Mouse (Mus musculus): Measurements from ENCODE around the gene Lyl1. TPM values are rescaled to one million over a fixed set of nuclear protein-coding genes. Genes with fewer than 3 reads are reported as not detected.

Gene Lyl1
- polyA plus RNA-seq, 1 experiment from 2014 or later: 4.6 TPM

GRCm38 (mm10) chr8:84743517-84744420 is 42.5 kb downstream of the Lyl1 start:
- Histone ChIP-seq H3K27ac (peak overlapping the region; percentile 95), H3K4me1 (peaks cover 84% of the 10 kb centered on the region), H3K9me3 (replicated peaks) (no peaks in the 10 kb centered on the region), H3K4me3 (peak overlapping the region; percentile 44), H3K27me3 (ENCODE audit: low read depth, poor library complexity, severe bottlenecking) (peaks cover 100% of the 10 kb centered on the region), H3K36me3 (no peaks in the 10 kb centered on the region)
- peak; percentile 86 for DNase-seq (ENCODE audit: low spot score)
- WGBS: 7% methylated on average over 17 of the region's 17 CpGs

- under 1% methylated on average over 17 of the region's 17 CpGs for WGBS
- H3K4me3 ChIP-seq: peak overlapping the region; percentile 44
- H3K4me1 ChIP-seq: peaks cover 81% of the 10 kb centered on the region
- DNase-seq (ENCODE audit: low spot score): peak; percentile 78
- H3K36me3 ChIP-seq: no peaks in the 10 kb centered on the region
- peaks cover 100% of the 10 kb centered on the region for H3K27me3 ChIP-seq (ENCODE audit: low read depth, poor library complexity, severe bottlenecking)
- H3K27ac ChIP-seq: peak overlapping the region; percentile 95
- H3K9me3 ChIP-seq (replicated peaks): no peaks in the 10 kb centered on the region
Measured at GRCm38 (mm10) chr8:84745032-84745925, 44.0 kb downstream of the Lyl1 start.

- Histone ChIP-seq H3K27me3 (ENCODE audit: low read depth, poor library complexity, severe bottlenecking) (peaks cover 100% of the 10 kb centered on the region), H3K36me3 (no peaks in the 10 kb centered on the region), H3K9me3 (replicated peaks) (no peaks in the 10 kb centered on the region), H3K27ac (peak overlapping the region; percentile 53; the same call in 1 of the 2 replicates), H3K4me3 (no peak overlapping the region), H3K4me1 (peaks cover 46% of the 10 kb centered on the region)
- 77% methylated on average over 16 of the region's 16 CpGs for WGBS
- DNase-seq (ENCODE audit: low spot score): no peak
Measured at GRCm38 (mm10) chr8:84749519-84749918, 48.3 kb downstream of the Lyl1 start.

- Histone ChIP-seq H3K9me3 (replicated peaks) (no peaks in the 10 kb centered on the region), H3K4me1 (peaks cover 29% of the 10 kb centered on the region), H3K27ac (no peak overlapping the region), H3K4me3 (no peak overlapping the region), H3K36me3 (no peaks in the 10 kb centered on the region), H3K27me3 (ENCODE audit: low read depth, poor library complexity, severe bottlenecking) (peaks cover 100% of the 10 kb centered on the region)
- 76% methylated on average over 6 of the region's 6 CpGs for WGBS
- DNase-seq (ENCODE audit: low spot score): no peak
Measured at GRCm38 (mm10) chr8:84752734-84753582, 51.7 kb downstream of the Lyl1 start.

Other genes with a start within 250 kb of the Lyl1 start
- gene Ier2, start 38.6 kb upstream of the Lyl1 start, polyA plus RNA-seq (2016; fragmentation: Nextera tagmentation; extraction: Ambion mirVana): 199 and 229 TPM in 2 replicates
- gene Trmt1, start 15.2 kb upstream of the Lyl1 start, polyA plus RNA-seq (2016; fragmentation: Nextera tagmentation; extraction: Ambion mirVana): 71.7 and 79.3 TPM in 2 replicates
- 31.7 and 32.0 TPM in 2 replicates for gene Nacc1, start 13.6 kb upstream of the Lyl1 start, polyA plus RNA-seq (2016; fragmentation: Nextera tagmentation; extraction: Ambion mirVana)
- gene G430095P16Rik, start 21.6 kb downstream of the Lyl1 start, polyA plus RNA-seq (2016; fragmentation: Nextera tagmentation; extraction: Ambion mirVana): 3.7 and 8.1 TPM in 2 replicates
- gene Nfix, start 98.9 kb downstream of the Lyl1 start, polyA plus RNA-seq (2016; fragmentation: Nextera tagmentation; extraction: Ambion mirVana): 0.24 and 2.1 TPM in 2 replicates
- 1.9 and 2.7 TPM in 2 replicates for gene Dand5, start 121.4 kb downstream of the Lyl1 start, polyA plus RNA-seq (2016; fragmentation: Nextera tagmentation; extraction: Ambion mirVana)
- gene Gadd45gip1, start 130.1 kb downstream of the Lyl1 start, polyA plus RNA-seq (2016; fragmentation: Nextera tagmentation; extraction: Ambion mirVana): 51.7 and 54.4 TPM in 2 replicates
- 119 and 122 TPM in 2 replicates for gene Rad23a, start 139.2 kb downstream of the Lyl1 start, polyA plus RNA-seq (2016; fragmentation: Nextera tagmentation; extraction: Ambion mirVana)
- 820 and 843 TPM in 2 replicates for gene Calr, start 145.5 kb downstream of the Lyl1 start, polyA plus RNA-seq (2016; fragmentation: Nextera tagmentation; extraction: Ambion mirVana)
- 149 and 156 TPM in 2 replicates for gene Farsa, start 155.5 kb downstream of the Lyl1 start, polyA plus RNA-seq (2016; fragmentation: Nextera tagmentation; extraction: Ambion mirVana)
- gene Syce2, start 170.7 kb downstream of the Lyl1 start, polyA plus RNA-seq (2016; fragmentation: Nextera tagmentation; extraction: Ambion mirVana): 92.8 and 99.5 TPM in 2 replicates
- 44.5 and 54.2 TPM in 2 replicates for gene Gcdh, start 192.5 kb downstream of the Lyl1 start, polyA plus RNA-seq (2016; fragmentation: Nextera tagmentation; extraction: Ambion mirVana)
- gene Klf1, start 200.5 kb downstream of the Lyl1 start, polyA plus RNA-seq (2016; fragmentation: Nextera tagmentation; extraction: Ambion mirVana): 14.0 and 18.7 TPM in 2 replicates
- gene Dnase2a, start 207.1 kb downstream of the Lyl1 start, polyA plus RNA-seq (2016; fragmentation: Nextera tagmentation; extraction: Ambion mirVana): 6.4 and 8.2 TPM in 2 replicates
- gene Mast1, start 235.9 kb downstream of the Lyl1 start, polyA plus RNA-seq (2016; fragmentation: Nextera tagmentation; extraction: Ambion mirVana): 0.09 and 0.16 TPM in 2 replicates
- gene Rtbdn, start 245.5 kb downstream of the Lyl1 start, polyA plus RNA-seq (2016; fragmentation: Nextera tagmentation; extraction: Ambion mirVana): 0.44 and 0.58 TPM in 2 replicates

All from limb, embryonic 10.5 days (tissue).